Mouse (Mus musculus) bone marrow macrophage, adult 2 months (primary cell): Measurements from ENCODE around the gene Ntrk3. TPM values are rescaled to one million over a fixed set of nuclear protein-coding genes. Genes with fewer than 3 reads are reported as not detected.

Experiments used
- H3K27ac ChIP-seq: 2 replicates; pipeline ENCODE4 v1.5.1; 2012; ENCODE audit warnings: low read depth, low read length; ENCODE audit not compliant: insufficient read depth
- H3K4me1 ChIP-seq: 2 replicates; pipeline ENCODE4 v1.6.1; 2012; ENCODE audit warnings: low read length; ENCODE audit not compliant: control insufficient read depth, insufficient read depth
- H3K4me3 ChIP-seq: 2 replicates; pipeline ENCODE4 v1.5.1; 2012; ENCODE audit warnings: mild to moderate bottlenecking, low read length, moderate library complexity; ENCODE audit not compliant: insufficient read depth
- CTCF ChIP-seq: IDR thresholded peaks from 2 replicates; pipeline ENCODE4 v1.5.1; 2012; ENCODE audit warnings: low read depth, mild to moderate bottlenecking, low read length, moderate library complexity
- POLR2A ChIP-seq: IDR thresholded peaks from 2 replicates; pipeline ENCODE4 v1.6.1; 2012; ENCODE audit warnings: mild to moderate bottlenecking, low read depth, low read length, borderline replicate concordance
- polyA plus RNA-seq: library from polyadenylated mRNA; stranded (reverse); fragments of >200 nt; gene quantifications from 2 replicates; pipeline ENCODE4 v1.2.4, GENCODE M21; 2012; ENCODE audit not compliant: missing spikeins, insufficient read depth, insufficient read length

The Ntrk3 gene
- polyA plus RNA-seq, 1 experiment, result not detected

- Histone ChIP-seq H3K4me1 (no peaks in the 10 kb centered on the region), H3K27ac (no peak overlapping the region), H3K4me3 (no peak overlapping the region)
- TF ChIP-seq CTCF, result no peak
Observed at GRCm38 (mm10) chr7:78190931-78191653, 546.7 kb downstream of the Ntrk3 start.

GRCm38 (mm10) chr7:78185578-78185977 lies 552.2 kb downstream of the Ntrk3 start:
- H3K4me1 ChIP-seq, result no peaks in the 10 kb centered on the region
- no peak overlapping the region for H3K4me3 ChIP-seq
- H3K27ac ChIP-seq, result no peak overlapping the region
- TF ChIP-seq POLR2A (no peak), CTCF (no peak)

GRCm38 (mm10) chr7:78183396-78183795 lies 554.4 kb downstream of the Ntrk3 start:
- Histone ChIP-seq H3K4me1 (no peaks in the 10 kb centered on the region), H3K4me3 (no peak overlapping the region), H3K27ac (no peak overlapping the region)
- TF ChIP-seq CTCF (no peak), POLR2A (no peak)

GRCm38 (mm10) chr7:78179996-78180665 lies 557.7 kb downstream of the Ntrk3 start:
- no peaks in the 10 kb centered on the region for H3K4me1 ChIP-seq
- TF ChIP-seq POLR2A (no peak), CTCF (no peak)
- no peak overlapping the region for H3K4me3 ChIP-seq
- H3K27ac ChIP-seq, result no peak overlapping the region

- Histone ChIP-seq H3K4me1 (no peaks in the 10 kb centered on the region), H3K27ac (no peak overlapping the region), H3K4me3 (no peak overlapping the region)
- TF ChIP-seq POLR2A, result no peak
- TF ChIP-seq CTCF, result no peak
Observed at GRCm38 (mm10) chr7:78172267-78172955, 565.4 kb downstream of the Ntrk3 start.

- Histone ChIP-seq H3K4me1 (no peaks in the 10 kb centered on the region), H3K27ac (no peak overlapping the region), H3K4me3 (no peak overlapping the region)
- TF ChIP-seq POLR2A, result no peak
- no peak for TF ChIP-seq CTCF
Observed at GRCm38 (mm10) chr7:78165466-78165865, 572.3 kb downstream of the Ntrk3 start.

- Histone ChIP-seq H3K4me3 (no peak overlapping the region), H3K27ac (no peak overlapping the region), H3K4me1 (no peaks in the 10 kb centered on the region)
- TF ChIP-seq CTCF, result no peak
- TF ChIP-seq POLR2A, result no peak
Observed at GRCm38 (mm10) chr7:78157946-78158345, 579.9 kb downstream of the Ntrk3 start.

GRCm38 (mm10) chr7:78145251-78145650 lies 592.6 kb downstream of the Ntrk3 start:
- no peak for TF ChIP-seq POLR2A
- no peak for TF ChIP-seq CTCF
- Histone ChIP-seq H3K4me1 (no peaks in the 10 kb centered on the region), H3K27ac (no peak overlapping the region), H3K4me3 (no peak overlapping the region)

GRCm38 (mm10) chr7:78144849-78145248 lies 593.0 kb downstream of the Ntrk3 start:
- no peak overlapping the region for H3K4me3 ChIP-seq
- TF ChIP-seq CTCF (no peak), POLR2A (no peak)
- H3K4me1 ChIP-seq, result no peaks in the 10 kb centered on the region
- no peak overlapping the region for H3K27ac ChIP-seq

- no peaks in the 10 kb centered on the region for H3K4me1 ChIP-seq
- no peak for TF ChIP-seq POLR2A
- TF ChIP-seq CTCF, result no peak
- H3K27ac ChIP-seq, result no peak overlapping the region
- H3K4me3 ChIP-seq, result no peak overlapping the region
Observed at GRCm38 (mm10) chr7:78129966-78130365, 607.8 kb downstream of the Ntrk3 start.

Other genes with a start within 250 kb of the Ntrk3 start
- 19.4 and 21.5 TPM in 2 replicates for gene Mrps11, start 45.1 kb upstream of the Ntrk3 start, polyA plus RNA-seq
- gene Mrpl46, start 45.5 kb upstream of the Ntrk3 start, polyA plus RNA-seq, result 16.0 and 17.0 TPM in 2 replicates
- gene Det1, start 109.3 kb upstream of the Ntrk3 start, polyA plus RNA-seq, result 6.7 and 6.8 TPM in 2 replicates
- gene Aen, start 157.8 kb upstream of the Ntrk3 start, polyA plus RNA-seq, result 12.8 and 14.6 TPM in 2 replicates
- 9.1 and 12.4 TPM in 2 replicates for gene Isg20, start 175.4 kb upstream of the Ntrk3 start, polyA plus RNA-seq